9 mouse cellular contexts compared by ENCODE assay signal in the genomic region with DNA sequence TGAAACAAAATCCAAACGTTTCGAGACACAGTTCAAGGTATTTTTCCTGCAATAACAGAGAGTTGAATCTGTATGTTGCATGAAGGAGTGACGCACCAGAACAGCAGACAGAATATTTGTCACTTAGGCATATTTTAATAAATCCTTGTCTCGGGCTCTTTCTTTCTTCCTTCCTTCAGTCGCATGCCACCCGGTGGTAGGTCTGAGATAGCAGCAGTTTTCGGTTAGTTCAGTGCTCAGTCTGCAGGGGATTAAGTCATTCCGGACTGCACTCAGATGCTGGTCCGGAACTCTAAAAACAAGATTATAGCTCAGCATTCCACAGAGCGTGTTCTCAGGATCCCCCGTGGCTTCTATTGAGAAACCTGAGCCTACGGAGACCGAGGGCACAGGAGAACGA. TPM values are rescaled to one million over a fixed set of nuclear protein-coding genes. Genes with fewer than 3 reads are reported as not detected.
DNase-seq lines count a peak whose midpoint lies in the region; ATAC-seq lines count a peak whose summit lies in the region.
"Had no signal": no experiment of that assay in that cellular context is flagged by ENCODE, and none has a peak within 500 bp of the region (broad histone marks: within the 10 kb centered on the region; RNA-seq: fewer than 3 reads in every experiment).

No protein-coding gene starts in this region.

- WGBS in hindbrain, embryonic 11.5 days: 43% methylated on average over 14 of the region's 14 CpGs
- 38% methylated on average over 14 of the region's 14 CpGs for WGBS in hindbrain, embryonic 12.5 days
- WGBS in embryonic facial prominence, embryonic 11.5 days: 35% methylated on average over 14 of the region's 14 CpGs
- WGBS in midbrain, embryonic 15.5 days: 25% methylated on average over 14 of the region's 14 CpGs

- no peaks in the 10 kb centered on the region for H3K36me3 ChIP-seq in hindbrain, embryonic 11.5 days (ENCODE audit: control insufficient read depth, insufficient read depth, low read length)
- no peaks in the 10 kb centered on the region for H3K36me3 ChIP-seq in hindbrain, embryonic 12.5 days
- H3K36me3 ChIP-seq in embryonic facial prominence, embryonic 11.5 days (replicated peaks; ENCODE audit: control insufficient read depth, insufficient read depth, low read depth, low read length): no peaks in the 10 kb centered on the region
- H3K36me3 ChIP-seq in midbrain, embryonic 15.5 days (replicated peaks): no peaks in the 10 kb centered on the region
- H3K36me3 ChIP-seq: embryonic facial prominence, embryonic 12.5 days had no signal

- H3K27me3 ChIP-seq in hindbrain, embryonic 11.5 days (ENCODE audit: control insufficient read depth, insufficient read depth, low read length): no peaks in the 10 kb centered on the region
- H3K27me3 ChIP-seq in hindbrain, embryonic 12.5 days: no peaks in the 10 kb centered on the region
- no peaks in the 10 kb centered on the region for H3K27me3 ChIP-seq in embryonic facial prominence, embryonic 11.5 days (ENCODE audit: control insufficient read depth, insufficient read depth, low read length)
- no peaks in the 10 kb centered on the region for H3K27me3 ChIP-seq in midbrain, embryonic 15.5 days (replicated peaks)
- H3K27me3 ChIP-seq: embryonic facial prominence, embryonic 12.5 days had no signal

- H3K9me3 ChIP-seq in hindbrain, embryonic 11.5 days (ENCODE audit: control insufficient read depth, low read length): no peaks in the 10 kb centered on the region
- no peaks in the 10 kb centered on the region; the same call in 1 of the 2 replicates for H3K9me3 ChIP-seq in hindbrain, embryonic 12.5 days (replicated peaks)
- no peaks in the 10 kb centered on the region for H3K9me3 ChIP-seq in embryonic facial prominence, embryonic 11.5 days (replicated peaks; ENCODE audit: control insufficient read depth, low read length)
- H3K9me3 ChIP-seq in midbrain, embryonic 15.5 days: no peaks in the 10 kb centered on the region
- H3K9me3 ChIP-seq: embryonic facial prominence, embryonic 12.5 days had no signal

- no peak overlapping the region for H3K9ac ChIP-seq in hindbrain, embryonic 11.5 days (ENCODE audit: low read depth, low read length)
- no peak overlapping the region for H3K9ac ChIP-seq in hindbrain, embryonic 12.5 days
- H3K9ac ChIP-seq in embryonic facial prominence, embryonic 11.5 days (replicated peaks; ENCODE audit: low read length): no peak overlapping the region
- H3K9ac ChIP-seq in midbrain, embryonic 15.5 days: no peak overlapping the region
- H3K9ac ChIP-seq: embryonic facial prominence, embryonic 12.5 days had no signal

- peak; percentile 51 for DNase-seq in hindbrain, embryonic 11.5 days (ENCODE audit: low spot score)
- peak; percentile 53 for DNase-seq in thymus, postnatal 4 days
- no peak for DNase-seq in thymus, postnatal 36 days
- DNase-seq in embryonic facial prominence, embryonic 11.5 days (ENCODE audit: low spot score): peak; percentile 73
- no peak for DNase-seq in gastrocnemius, adult 18-20 months (ENCODE audit: low spot score)
- no peak for DNase-seq in heart, adult 8-10 months (ENCODE audit: low spot score)

- H3K27ac ChIP-seq in hindbrain, embryonic 11.5 days (ENCODE audit: low read depth, low read length): no peak overlapping the region
- no peak overlapping the region for H3K27ac ChIP-seq in hindbrain, embryonic 12.5 days
- no peak overlapping the region for H3K27ac ChIP-seq in embryonic facial prominence, embryonic 11.5 days (replicated peaks; ENCODE audit: low read depth, low read length)
- no peak overlapping the region for H3K27ac ChIP-seq in midbrain, embryonic 15.5 days
- H3K27ac ChIP-seq: embryonic facial prominence, embryonic 12.5 days had no signal

- no peak for ATAC-seq in hindbrain, embryonic 11.5 days (ENCODE audit: low FRiP score)
- no peak for ATAC-seq in hindbrain, embryonic 12.5 days (ENCODE audit: low FRiP score)
- no peak for ATAC-seq in embryonic facial prominence, embryonic 11.5 days (replicated peaks; ENCODE audit: insufficient number of reproducible peaks, low FRiP score, low TSS enrichment, low read depth)
- ATAC-seq in midbrain, embryonic 15.5 days (replicated peaks): no peak

- H3K4me1 ChIP-seq in hindbrain, embryonic 11.5 days (replicated peaks; ENCODE audit: control insufficient read depth, insufficient read depth, low read length): no peaks in the 10 kb centered on the region
- H3K4me1 ChIP-seq in hindbrain, embryonic 12.5 days: no peaks in the 10 kb centered on the region
- no peaks in the 10 kb centered on the region for H3K4me1 ChIP-seq in embryonic facial prominence, embryonic 11.5 days (ENCODE audit: control insufficient read depth, insufficient read depth, low read length)
- H3K4me1 ChIP-seq in midbrain, embryonic 15.5 days: no peaks in the 10 kb centered on the region

- H3K4me3 ChIP-seq in hindbrain, embryonic 11.5 days (ENCODE audit: low read depth, low read length): no peak overlapping the region
- no peak overlapping the region for H3K4me3 ChIP-seq in hindbrain, embryonic 12.5 days
- no peak overlapping the region for H3K4me3 ChIP-seq in embryonic facial prominence, embryonic 11.5 days (ENCODE audit: low read depth, low read length)
- no peak overlapping the region; the same call in 1 of the 2 replicates for H3K4me3 ChIP-seq in midbrain, embryonic 15.5 days
- H3K4me3 ChIP-seq: embryonic facial prominence, embryonic 12.5 days had no signal

- no peak overlapping the region for H3K4me2 ChIP-seq in hindbrain, embryonic 11.5 days (replicated peaks; ENCODE audit: low read depth, low read length)
- H3K4me2 ChIP-seq in hindbrain, embryonic 12.5 days (replicated peaks): no peak overlapping the region
- H3K4me2 ChIP-seq in embryonic facial prominence, embryonic 11.5 days (ENCODE audit: low read depth, low read length): no peak overlapping the region
- 0 out of 2 replicates have a peak overlapping the region, but pooled peaks have one; percentile 17 for H3K4me2 ChIP-seq in midbrain, embryonic 15.5 days
- H3K4me2 ChIP-seq: embryonic facial prominence, embryonic 12.5 days had no signal

RNA-seq across cellular contexts. Expression of a gene that starts 23.4 kb away (rescaled TPM):
- 0.32 and 1.4 TPM in 2 replicates for polyA plus RNA-seq in hindbrain, embryonic 11.5 days (2014; fragmentation: Nextera tagmentation; extraction: Ambion mirVana)
- polyA plus RNA-seq in hindbrain, embryonic 12.5 days (2016; fragmentation: Nextera tagmentation; extraction: Ambion mirVana): 0.71 and 2.6 TPM in 2 replicates
- polyA plus RNA-seq in embryonic facial prominence, embryonic 11.5 days (2014; fragmentation: Nextera tagmentation; extraction: Ambion mirVana): 0.72 and 1.3 TPM in 2 replicates
- 0.89 and 2.1 TPM in 2 replicates for polyA plus RNA-seq in midbrain, embryonic 15.5 days (2015; fragmentation: Nextera tagmentation; extraction: Ambion mirVana)
- 1 to 10 TPM; 3.2 to 3.3 TPM for total RNA-seq in gastrocnemius, adult 18-20 months (2021)
- 1 to 10 TPM; 1.7 to 4.2 (median 3.2) TPM for total RNA-seq in heart, adult 8-10 months (2022)

RNA-seq across cellular contexts. Expression of a gene that starts 33.2 kb away (rescaled TPM):
- polyA plus RNA-seq in hindbrain, embryonic 11.5 days (2014; fragmentation: Nextera tagmentation; extraction: Ambion mirVana): 0.40 and 0.51 TPM in 2 replicates
- polyA plus RNA-seq in hindbrain, embryonic 12.5 days (2016; fragmentation: Nextera tagmentation; extraction: Ambion mirVana): 2.4 and 2.6 TPM in 2 replicates
- 0.81 TPM in 1 of 2 replicates, not detected in the other for polyA plus RNA-seq in embryonic facial prominence, embryonic 11.5 days (2014; fragmentation: Nextera tagmentation; extraction: Ambion mirVana)
- 6.4 and 8.6 TPM in 2 replicates for polyA plus RNA-seq in midbrain, embryonic 15.5 days (2015; fragmentation: Nextera tagmentation; extraction: Ambion mirVana)
- total RNA-seq in gastrocnemius, adult 18-20 months (2021): under 1 TPM in 1 of 2 experiments, not detected in 1; 0.50 TPM
- total RNA-seq in heart, adult 8-10 months (2022): 1 to 10 TPM in 1 of 4 experiments, under 1 TPM in 3; 0.38 to 2.8 (median 0.68) TPM

RNA-seq across cellular contexts. Expression of a gene that starts 41.5 kb away (rescaled TPM):
- 10.9 and 14.3 TPM in 2 replicates for polyA plus RNA-seq in hindbrain, embryonic 11.5 days (2014; fragmentation: Nextera tagmentation; extraction: Ambion mirVana)
- polyA plus RNA-seq in hindbrain, embryonic 12.5 days (2016; fragmentation: Nextera tagmentation; extraction: Ambion mirVana): 16.4 and 20.8 TPM in 2 replicates
- polyA plus RNA-seq in embryonic facial prominence, embryonic 11.5 days (2014; fragmentation: Nextera tagmentation; extraction: Ambion mirVana): 8.5 and 13.4 TPM in 2 replicates
- 14.2 and 15.0 TPM in 2 replicates for polyA plus RNA-seq in midbrain, embryonic 15.5 days (2015; fragmentation: Nextera tagmentation; extraction: Ambion mirVana)
- under 1 TPM; 0.14 to 0.50 TPM for total RNA-seq in gastrocnemius, adult 18-20 months (2021)
- total RNA-seq in heart, adult 8-10 months (2022): 1 to 10 TPM; 2.5 to 3.6 (median 3.4) TPM

RNA-seq across cellular contexts. Expression of a gene that starts 49.3 kb away (rescaled TPM):
- 0.42 TPM in 1 of 2 replicates, not detected in the other for polyA plus RNA-seq in hindbrain, embryonic 11.5 days (2014; fragmentation: Nextera tagmentation; extraction: Ambion mirVana)
- polyA plus RNA-seq in hindbrain, embryonic 12.5 days (2016; fragmentation: Nextera tagmentation; extraction: Ambion mirVana): 0.50 and 0.77 TPM in 2 replicates
- polyA plus RNA-seq in embryonic facial prominence, embryonic 11.5 days (2014; fragmentation: Nextera tagmentation; extraction: Ambion mirVana): 0.39 TPM in 1 of 2 replicates, not detected in the other
- 1.2 and 1.5 TPM in 2 replicates for polyA plus RNA-seq in midbrain, embryonic 15.5 days (2015; fragmentation: Nextera tagmentation; extraction: Ambion mirVana)
- total RNA-seq in gastrocnemius, adult 18-20 months (2021): 1 to 10 TPM in 1 of 2 experiments, under 1 TPM in 1; 0.87 to 2.0 TPM
- total RNA-seq in heart, adult 8-10 months (2022): 1 to 10 TPM; 2.6 to 4.5 (median 3.2) TPM
- polyA plus RNA-seq: embryonic facial prominence, embryonic 12.5 days had no signal

RNA-seq across cellular contexts. Expression of a gene that starts 50.2 kb away (rescaled TPM):
- polyA plus RNA-seq in hindbrain, embryonic 11.5 days (2014; fragmentation: Nextera tagmentation; extraction: Ambion mirVana): 5.0 and 5.9 TPM in 2 replicates
- 5.4 and 8.3 TPM in 2 replicates for polyA plus RNA-seq in hindbrain, embryonic 12.5 days (2016; fragmentation: Nextera tagmentation; extraction: Ambion mirVana)
- 6.7 and 6.9 TPM in 2 replicates for polyA plus RNA-seq in embryonic facial prominence, embryonic 11.5 days (2014; fragmentation: Nextera tagmentation; extraction: Ambion mirVana)
- polyA plus RNA-seq in midbrain, embryonic 15.5 days (2015; fragmentation: Nextera tagmentation; extraction: Ambion mirVana): 5.3 and 5.6 TPM in 2 replicates
- 1 to 10 TPM in 1 of 2 experiments, under 1 TPM in 1; 0.82 to 5.1 TPM for total RNA-seq in gastrocnemius, adult 18-20 months (2021)
- 10 to 100 TPM in 3 of 4 experiments, 1 to 10 TPM in 1; 5.9 to 22.0 (median 17.3) TPM for total RNA-seq in heart, adult 8-10 months (2022)

Comparison
In these comparisons a context has a peak if more than half of its experiments do, and no peak if none do; other contexts are left out.
1. DNase-seq: peak in hindbrain, embryonic 11.5 days (single experiment), thymus, postnatal 4 days (single experiment) and embryonic facial prominence, embryonic 11.5 days (single experiment); none in thymus, postnatal 36 days (0 of 2), gastrocnemius, adult 18-20 months (single experiment) and heart, adult 8-10 months (single experiment).